Mouse (Mus musculus): Measurements from ENCODE around the gene Otoa. TPM values are rescaled to one million over a fixed set of nuclear protein-coding genes. Genes with fewer than 3 reads are reported as not detected.
A peak's percentile ranks its signal among the peaks of the same experiment; 100 is the strongest.

Otoa gene
- polyA plus RNA-seq, 2 experiments = 0.01 TPM; not detected in 1

DNA sequence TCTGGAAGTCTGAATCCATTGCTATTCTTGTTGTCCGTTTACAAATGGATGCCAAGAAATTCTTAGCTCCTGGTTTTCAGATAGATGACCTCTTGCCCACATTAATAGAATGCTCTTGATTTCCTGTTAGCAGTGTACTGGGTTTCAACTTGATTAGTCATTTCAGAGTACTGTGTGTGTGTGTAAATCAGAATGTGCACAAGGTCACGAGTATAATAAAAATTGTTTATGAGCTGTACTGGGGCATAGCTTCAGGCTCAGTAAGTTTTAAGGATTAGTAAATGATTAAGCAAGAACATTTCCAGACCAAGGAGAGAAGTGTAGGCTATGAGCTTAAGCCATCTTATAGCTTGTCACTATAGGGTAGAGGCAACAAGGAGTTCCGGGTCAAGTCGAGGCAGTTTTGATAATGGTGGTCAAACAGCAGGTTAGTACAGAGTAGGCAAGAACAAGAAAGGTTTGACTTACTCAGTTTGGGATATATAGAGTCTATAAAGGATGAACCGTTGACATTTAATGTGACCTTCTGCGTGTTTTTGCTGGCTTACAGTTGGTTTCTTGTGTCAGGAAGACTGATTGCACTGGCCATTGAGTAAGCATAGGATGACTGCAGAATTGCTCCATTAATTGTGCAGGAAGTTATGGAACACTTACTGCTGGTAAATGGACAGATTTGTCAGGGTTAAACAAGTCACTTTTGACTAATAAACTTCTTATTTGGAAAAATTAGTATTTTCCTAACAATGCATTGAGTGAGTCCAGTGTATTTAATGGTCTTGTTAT, 35.6 kb upstream of the Otoa start:
- 74% methylated on average over 6 of the region's 6 CpGs for WGBS (ENCODE audit: insufficient replicate concordance)
- ATAC-seq (ENCODE audit: insufficient read depth) = no peak
- DNase-seq (ENCODE audit: low read depth in 3 of 3, low spot score in 3 of 3) = no peak

DNA sequence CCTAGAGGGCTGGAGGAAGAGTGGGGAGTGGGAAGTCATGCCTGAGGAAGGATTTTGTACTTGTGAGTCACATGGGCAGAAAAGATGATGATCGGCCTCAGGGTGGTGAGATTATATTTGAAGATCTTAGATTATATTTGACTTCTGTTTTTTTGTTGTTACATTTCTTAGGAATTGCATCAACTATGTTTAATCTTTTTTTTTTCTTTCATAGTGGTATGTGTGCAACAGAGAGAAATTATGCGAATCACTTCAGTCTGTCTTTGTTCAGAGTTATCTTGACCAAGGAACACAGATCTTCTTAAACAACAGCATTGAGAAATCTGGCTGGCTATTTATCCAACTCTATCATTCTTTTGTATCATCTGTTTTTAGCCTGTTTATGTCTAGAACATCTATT, 33.8 kb upstream of the Otoa start:
- no peak overlapping the region for H3K4me3 ChIP-seq (ENCODE audit: insufficient read depth in 1 of 2, low read depth in 2 of 2, low read length in 2 of 2)
- H3K4me2 ChIP-seq (ENCODE audit: low read depth) = no peak overlapping the region
- TF ChIP-seq EP300 (IDR thresholded peaks at IDR 0.05; ENCODE audit: low read depth) = no peak
- no peak for TF ChIP-seq CTCF (IDR thresholded peaks at IDR 0.05; ENCODE audit: low read depth)
- peaks cover under 1% of the 10 kb centered on the region for H3K36me3 ChIP-seq (replicated peaks; ENCODE audit: control insufficient read depth, insufficient read depth, low read depth)
- H3K27ac ChIP-seq = no peak overlapping the region
- H3K4me1 ChIP-seq (replicated peaks; ENCODE audit: control insufficient read depth in 2 of 2, insufficient read depth in 2 of 2, low read length in 1 of 2) = peaks cover 0 to 2% of the 10 kb centered on the region in 2 experiments; a peak in 1 of 4 replicates
- no peaks in the 10 kb centered on the region for H3K27me3 ChIP-seq (ENCODE audit: control insufficient read depth, insufficient read depth, low read length)
- H3K9ac ChIP-seq (replicated peaks) = no peak overlapping the region
- 78% methylated on average over 2 of the region's 2 CpGs for WGBS (ENCODE audit: insufficient replicate concordance)
- no peak for ATAC-seq (ENCODE audit: insufficient read depth)
- DNase-seq (ENCODE audit: low read depth in 3 of 3, low spot score in 3 of 3) = no peak
- H3K9me3 ChIP-seq (ENCODE audit: control insufficient read depth, low read length) = no peaks in the 10 kb centered on the region

More for the DNA sequence above, 35.6 kb upstream of the Otoa start:
- H3K9ac ChIP-seq (replicated peaks) = no peak overlapping the region
- H3K4me3 ChIP-seq (ENCODE audit: insufficient read depth in 1 of 2, low read depth in 2 of 2, low read length in 2 of 2) = no peak overlapping the region
- TF ChIP-seq EP300 (IDR thresholded peaks at IDR 0.05; ENCODE audit: low read depth) (no peak), CTCF (IDR thresholded peaks at IDR 0.05; ENCODE audit: low read depth) (no peak)
- H3K4me2 ChIP-seq (ENCODE audit: low read depth) = no peak overlapping the region
- peaks cover 0 to 6% of the 10 kb centered on the region in 2 experiments; a peak in 2 of 4 replicates for H3K4me1 ChIP-seq (replicated peaks; ENCODE audit: control insufficient read depth in 2 of 2, insufficient read depth in 2 of 2, low read length in 1 of 2)
- no peak overlapping the region for H3K27ac ChIP-seq
- H3K36me3 ChIP-seq (replicated peaks; ENCODE audit: control insufficient read depth, insufficient read depth, low read depth) = no peaks in the 10 kb centered on the region; the same call in none of the 2 replicates
- H3K9me3 ChIP-seq (ENCODE audit: control insufficient read depth, low read length) = no peaks in the 10 kb centered on the region
- H3K27me3 ChIP-seq (ENCODE audit: control insufficient read depth, insufficient read depth, low read length) = no peaks in the 10 kb centered on the region

DNA sequence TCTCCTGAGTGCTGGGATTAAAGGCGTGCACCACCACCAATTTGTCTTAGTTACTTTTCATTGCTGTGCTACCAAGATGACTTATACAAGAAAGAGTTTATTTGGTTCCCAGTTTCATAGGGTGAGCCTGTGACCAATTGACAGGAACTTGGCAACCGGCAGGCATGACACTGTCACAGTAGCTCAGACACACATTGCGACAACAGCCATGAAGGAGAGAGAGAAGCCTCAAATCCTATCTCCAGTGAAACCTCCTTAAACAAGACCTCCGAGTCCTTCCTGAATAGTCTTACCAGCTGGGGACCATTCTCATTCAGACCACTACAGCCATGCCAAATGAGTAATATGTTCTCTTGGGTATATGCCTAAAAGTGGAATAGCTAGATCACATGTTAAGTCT, 28.4 kb upstream of the Otoa start:
- no peak for ATAC-seq (ENCODE audit: insufficient read depth)
- TF ChIP-seq EP300 (IDR thresholded peaks at IDR 0.05; ENCODE audit: low read depth) (no peak), CTCF (IDR thresholded peaks at IDR 0.05; ENCODE audit: low read depth) (no peak)
- Histone ChIP-seq H3K9me3 (ENCODE audit: control insufficient read depth, low read length) (no peaks in the 10 kb centered on the region), H3K27ac (no peak overlapping the region), H3K27me3 (ENCODE audit: control insufficient read depth, insufficient read depth, low read length) (no peaks in the 10 kb centered on the region), H3K9ac (replicated peaks) (no peak overlapping the region), H3K4me3 (ENCODE audit: insufficient read depth in 1 of 2, low read depth in 2 of 2, low read length in 2 of 2) (no peak overlapping the region), H3K4me2 (ENCODE audit: low read depth) (no peak overlapping the region), H3K4me1 (replicated peaks; ENCODE audit: control insufficient read depth in 2 of 2, insufficient read depth in 2 of 2, low read length in 1 of 2) (no peaks in the 10 kb centered on the region), H3K36me3 (replicated peaks; ENCODE audit: control insufficient read depth, insufficient read depth, low read depth) (peaks cover 12% of the 10 kb centered on the region)
- WGBS (ENCODE audit: insufficient replicate concordance) = 72% methylated on average over 4 of the region's 4 CpGs
- no peak for DNase-seq (ENCODE audit: low read depth in 3 of 3, low spot score in 3 of 3)

DNA sequence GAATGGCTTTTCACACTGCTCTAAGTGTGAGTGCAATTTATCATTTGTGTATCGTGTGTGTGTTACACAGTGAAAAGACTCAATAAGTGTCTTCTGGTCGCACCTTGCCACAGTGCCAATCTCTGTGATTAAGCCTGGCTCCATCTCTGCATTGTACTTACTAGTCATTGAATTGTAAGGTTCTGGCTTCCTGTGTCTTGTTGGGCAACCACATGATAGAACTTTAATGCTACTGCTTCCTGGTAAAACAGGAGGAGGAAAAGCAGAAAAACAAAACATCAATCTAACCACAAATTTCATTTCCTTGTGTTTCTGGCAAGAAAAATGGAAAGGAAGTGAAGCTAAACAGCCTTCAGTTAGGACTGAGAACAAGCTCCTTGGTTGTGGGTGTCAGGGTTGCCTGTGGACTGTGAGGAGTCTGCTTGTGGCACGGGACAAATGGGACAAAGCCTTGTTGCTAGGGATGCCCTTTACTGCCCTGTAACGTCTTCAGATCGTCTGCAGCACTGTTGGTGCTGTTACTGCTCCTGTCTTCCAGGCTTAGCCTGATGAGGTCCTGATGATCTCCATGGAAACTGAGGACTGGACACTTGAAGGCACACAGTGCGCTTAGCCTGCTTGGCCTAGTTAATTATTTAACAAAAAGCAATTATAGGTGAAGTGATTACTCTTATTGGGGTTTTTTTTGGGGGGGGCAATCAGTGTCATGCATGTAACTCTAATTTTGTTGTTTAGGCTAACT, 21.8 kb upstream of the Otoa start:
- Histone ChIP-seq H3K4me2 (ENCODE audit: low read depth) (no peak overlapping the region), H3K27ac (no peak overlapping the region), H3K9me3 (ENCODE audit: control insufficient read depth, low read length) (no peaks in the 10 kb centered on the region), H3K9ac (replicated peaks) (no peak overlapping the region), H3K4me3 (ENCODE audit: insufficient read depth in 1 of 2, low read depth in 2 of 2, low read length in 2 of 2) (no peak overlapping the region), H3K27me3 (ENCODE audit: control insufficient read depth, insufficient read depth, low read length) (no peaks in the 10 kb centered on the region), H3K4me1 (replicated peaks; ENCODE audit: control insufficient read depth in 2 of 2, insufficient read depth in 2 of 2, low read length in 1 of 2) (no peaks in the 10 kb centered on the region), H3K36me3 (replicated peaks; ENCODE audit: control insufficient read depth, insufficient read depth, low read depth) (peaks cover 9% of the 10 kb centered on the region; the same call in 1 of the 2 replicates)
- DNase-seq (ENCODE audit: low read depth in 3 of 3, low spot score in 3 of 3) (no peak), ATAC-seq (ENCODE audit: insufficient read depth) (no peak)
- TF ChIP-seq CTCF (IDR thresholded peaks at IDR 0.05; ENCODE audit: low read depth) (no peak), EP300 (IDR thresholded peaks at IDR 0.05; ENCODE audit: low read depth) (no peak)
- WGBS (ENCODE audit: insufficient replicate concordance) = 73% methylated on average over 6 of the region's 6 CpGs

DNA sequence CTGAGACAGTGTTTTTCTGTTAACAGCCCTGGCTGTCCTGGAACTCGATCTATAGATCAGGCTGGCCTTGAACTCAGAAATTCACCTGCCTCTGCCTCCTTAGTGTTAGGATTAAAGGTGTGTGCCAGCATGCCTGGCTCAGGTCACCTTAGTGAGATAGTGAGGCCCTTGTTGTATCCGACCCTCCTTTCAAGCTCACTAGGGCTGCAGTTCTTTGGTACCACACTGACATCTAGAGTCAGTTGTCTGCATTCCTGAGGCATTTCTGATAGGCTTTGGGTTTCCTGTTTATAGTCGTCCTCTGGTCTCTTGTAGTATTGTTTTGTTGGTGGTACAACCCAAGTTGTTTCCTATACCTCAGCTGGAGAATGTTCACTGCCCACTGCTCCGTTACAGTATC, 17.1 kb upstream of the Otoa start:
- H3K4me1 ChIP-seq (replicated peaks; ENCODE audit: control insufficient read depth in 2 of 2, insufficient read depth in 2 of 2, low read length in 1 of 2) = no peaks in the 10 kb centered on the region
- H3K27me3 ChIP-seq (ENCODE audit: control insufficient read depth, insufficient read depth, low read length) = no peaks in the 10 kb centered on the region
- DNase-seq (ENCODE audit: low read depth in 3 of 3, low spot score in 3 of 3) = no peak
- no peak for TF ChIP-seq EP300 (IDR thresholded peaks at IDR 0.05; ENCODE audit: low read depth)
- peak; percentile 42 for TF ChIP-seq CTCF (IDR thresholded peaks at IDR 0.05; ENCODE audit: low read depth)
- no peak overlapping the region for H3K9ac ChIP-seq (replicated peaks)
- H3K4me3 ChIP-seq (ENCODE audit: insufficient read depth in 1 of 2, low read depth in 2 of 2, low read length in 2 of 2) = no peak overlapping the region
- H3K4me2 ChIP-seq (ENCODE audit: low read depth) = no peak overlapping the region
- no peak overlapping the region for H3K27ac ChIP-seq
- no peaks in the 10 kb centered on the region for H3K36me3 ChIP-seq (replicated peaks; ENCODE audit: control insufficient read depth, insufficient read depth, low read depth)
- WGBS (ENCODE audit: insufficient replicate concordance) = 47% methylated on average over 4 of the region's 4 CpGs
- ATAC-seq (ENCODE audit: insufficient read depth) = no peak
- no peaks in the 10 kb centered on the region for H3K9me3 ChIP-seq (ENCODE audit: control insufficient read depth, low read length)

Measured in liver, embryonic 14.5 days (tissue).